ENCODE assay signal across 24 mouse cellular contexts in the genomic region with DNA sequence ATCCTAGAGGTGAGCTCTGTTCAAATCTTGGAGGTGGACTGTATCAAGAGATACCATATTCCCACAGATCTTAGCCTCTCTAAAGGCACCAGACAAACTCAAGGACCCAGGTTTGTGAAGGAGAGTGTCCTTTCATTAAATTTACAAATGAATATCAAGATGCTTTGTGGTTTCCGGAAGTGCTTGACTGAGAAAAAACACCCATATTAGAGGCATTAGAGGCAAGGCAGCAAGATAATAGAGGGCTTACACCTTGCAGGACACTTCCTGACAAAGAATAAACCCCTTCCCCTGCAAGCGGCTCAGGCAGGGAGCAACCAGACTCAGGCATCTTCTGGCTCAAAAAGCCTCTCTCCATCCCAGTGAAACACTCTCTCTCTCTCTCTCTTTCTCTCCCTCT.
DNase-seq lines count a peak whose midpoint lies in the region; ATAC-seq lines count a peak whose summit lies in the region.
"Had no signal": no experiment of that assay in that cellular context is flagged by ENCODE, and none has a peak within 500 bp of the region (broad histone marks: within the 10 kb centered on the region; RNA-seq: fewer than 3 reads in every experiment).

No protein-coding gene starts in this region.

- H3K4me2 ChIP-seq in midbrain, embryonic 13.5 days (replicated peaks): no peak overlapping the region
- no peak overlapping the region for H3K4me2 ChIP-seq in midbrain, embryonic 16.5 days (ENCODE audit: low read length)
- H3K4me2 ChIP-seq: embryonic facial prominence, embryonic 13.5 days; embryonic facial prominence, embryonic 15.5 days; forebrain, embryonic 12.5 days had no signal

- H3K4me1 ChIP-seq in midbrain, embryonic 13.5 days (replicated peaks): peaks cover 37% of the 10 kb centered on the region
- peaks cover 14% of the 10 kb centered on the region for H3K4me1 ChIP-seq in midbrain, embryonic 16.5 days (ENCODE audit: control insufficient read depth, insufficient read depth, low read length)

- DNase-seq in ES-CJ7 (ENCODE audit: low read depth, low spot score) (peak; percentile 49), ZHBTc4 (ENCODE audit: low read depth, low spot score) (peak; percentile 52)
- no peak for DNase-seq in frontal cortex, adult 2 months (ENCODE audit: extremely low spot score in 1 of 2, low spot score in 1 of 2)
- no peak for DNase-seq in right cerebral cortex, postnatal 10 days (ENCODE audit: low spot score in 2 of 2)
- DNase-seq: adrenal gland, adult 2 months; adrenal gland, postnatal 10 days; adrenal gland, postnatal 25 days; B cell, adult 2 months; cerebellum, adult 11 months; cerebellum, adult 18-20 months; cerebellum, adult 8-10 months; cerebellum, adult 9-11 months; cerebellum, postnatal 14 days; cerebellum, postnatal 36 days; embryo, embryonic 11 days had no signal

- no peak overlapping the region for H3K9ac ChIP-seq in midbrain, embryonic 13.5 days (replicated peaks)
- no peak overlapping the region for H3K9ac ChIP-seq in midbrain, embryonic 16.5 days (ENCODE audit: low read depth, low read length)
- H3K9ac ChIP-seq: embryonic facial prominence, embryonic 13.5 days; embryonic facial prominence, embryonic 15.5 days; forebrain, embryonic 12.5 days had no signal

- no peaks in the 10 kb centered on the region for H3K9me3 ChIP-seq in midbrain, embryonic 13.5 days
- H3K9me3 ChIP-seq in midbrain, embryonic 16.5 days (replicated peaks; ENCODE audit: control insufficient read depth, low read length, poor library complexity, severe bottlenecking): no peaks in the 10 kb centered on the region
- H3K9me3 ChIP-seq: embryonic facial prominence, embryonic 13.5 days; embryonic facial prominence, embryonic 15.5 days; forebrain, embryonic 10.5 days; forebrain, embryonic 12.5 days had no signal

- ATAC-seq in midbrain, embryonic 13.5 days: no peak
- no peak for ATAC-seq in midbrain, embryonic 16.5 days
- ATAC-seq: CD4-positive, CD25-positive, alpha-beta regulatory T cell, adult 4 months; forebrain, embryonic 14.5 days had no signal

- 64% methylated on average over 2 of the region's 2 CpGs for WGBS in midbrain, embryonic 13.5 days
- WGBS in midbrain, embryonic 16.5 days: 50% methylated on average over 2 of the region's 2 CpGs

- H3K36me3 ChIP-seq in midbrain, embryonic 13.5 days: no peaks in the 10 kb centered on the region; the same call in 1 of the 2 replicates
- no peaks in the 10 kb centered on the region for H3K36me3 ChIP-seq in midbrain, embryonic 16.5 days (ENCODE audit: control insufficient read depth, insufficient read depth, low read length)
- H3K36me3 ChIP-seq: embryonic facial prominence, embryonic 13.5 days; embryonic facial prominence, embryonic 15.5 days; forebrain, embryonic 12.5 days had no signal

- no peaks in the 10 kb centered on the region for H3K27me3 ChIP-seq in midbrain, embryonic 13.5 days
- H3K27me3 ChIP-seq in midbrain, embryonic 16.5 days (ENCODE audit: control insufficient read depth, insufficient read depth, low read depth, low read length): no peaks in the 10 kb centered on the region
- H3K27me3 ChIP-seq: embryonic facial prominence, embryonic 13.5 days; embryonic facial prominence, embryonic 15.5 days; forebrain, embryonic 12.5 days had no signal

- no peak overlapping the region for H3K4me3 ChIP-seq in midbrain, embryonic 13.5 days (replicated peaks)
- no peak overlapping the region for H3K4me3 ChIP-seq in midbrain, embryonic 16.5 days (ENCODE audit: low read depth, low read length)
- H3K4me3 ChIP-seq: embryonic facial prominence, embryonic 13.5 days; embryonic facial prominence, embryonic 15.5 days; erythroblast, embryonic 14.5 days; forebrain, embryonic 10.5 days; forebrain, embryonic 12.5 days had no signal

- H3K27ac ChIP-seq in midbrain, embryonic 13.5 days: 0 out of 2 replicates have a peak overlapping the region, but pooled peaks have one; percentile 11
- no peak overlapping the region for H3K27ac ChIP-seq in midbrain, embryonic 16.5 days (ENCODE audit: low read length)
- H3K27ac ChIP-seq: embryonic facial prominence, embryonic 13.5 days; embryonic facial prominence, embryonic 15.5 days; forebrain, embryonic 10.5 days; forebrain, embryonic 12.5 days had no signal

Comparison
In these comparisons a context has a peak if more than half of its experiments do, and no peak if none do; other contexts are left out.
1. DNase-seq: peak in ES-CJ7 (single experiment) and ZHBTc4 (single experiment); none in frontal cortex, adult 2 months (0 of 2) and right cerebral cortex, postnatal 10 days (0 of 2).